Mouse (Mus musculus) ES-E14 (cell line): ENCODE measurements around the gene Smurf2. TPM values are rescaled to one million over a fixed set of nuclear protein-coding genes. Genes with fewer than 3 reads are reported as not detected.

Experiments
- DNase-seq: peaks from one replicate; pipeline ENCODE4 v3.0.0-alpha.2; 2013; ENCODE audit warnings: low read depth, low spot score
- H3K27ac ChIP-seq: 2 replicates; pipeline ENCODE4 v1.5.1; 2012; ENCODE audit warnings: low read depth, mild to moderate bottlenecking, low read length, moderate library complexity, mixed read lengths; ENCODE audit not compliant: poor library complexity, insufficient read depth, severe bottlenecking
- H3K36me3 ChIP-seq: 2 replicates; pipeline ENCODE4 v1.6.1; 2012; ENCODE audit warnings: mild to moderate bottlenecking, low read length, moderate library complexity, mixed read lengths; ENCODE audit not compliant: control insufficient read depth, poor library complexity, insufficient read depth, severe bottlenecking
- H3K4me1 ChIP-seq, 2 experiments: fragments of 150-350 bp in 1 of 2; sonication (generic) in 1 of 2; 2 replicates each; pipeline ENCODE4 v1.6.1; 2012; ENCODE audit warnings: low read length in 2 of 2, mild to moderate bottlenecking in 1 of 2, mixed read lengths in 1 of 2; ENCODE audit not compliant: control insufficient read depth in 2 of 2, insufficient read depth in 2 of 2, poor library complexity in 1 of 2
- H3K4me3 ChIP-seq, 2 experiments: fragments of 150-350 bp in 1 of 2; sonication (generic) in 1 of 2; 2 replicates each; pipeline ENCODE4 v1.5.1; 2012; ENCODE audit warnings: low read length in 2 of 2, low read depth in 1 of 2, mild to moderate bottlenecking in 1 of 2, mixed read lengths in 1 of 2; ENCODE audit not compliant: insufficient read depth in 1 of 2, poor library complexity in 1 of 2, severe bottlenecking in 1 of 2
- H3K9ac ChIP-seq: 2 replicates; pipeline ENCODE4 v1.6.1; 2012; ENCODE audit warnings: low read depth, mild to moderate bottlenecking, low read length, mixed read lengths; ENCODE audit not compliant: poor library complexity, insufficient read depth, severe bottlenecking
- H3K9me3 ChIP-seq: fragments of 150-350 bp; sonication (generic); 2 replicates; pipeline ENCODE4 v1.6.1; 2012; ENCODE audit warnings: low read depth, mild to moderate bottlenecking, low read length; ENCODE audit not compliant: control insufficient read depth, insufficient read depth
- CHD2 ChIP-seq: IDR thresholded peaks from 2 replicates; pipeline ENCODE4 v1.6.1; 2014; ENCODE audit warnings: mild to moderate bottlenecking, low read depth, low read length, inconsistent platforms
- HCFC1 ChIP-seq: IDR thresholded peaks from 2 replicates; pipeline ENCODE4 v1.6.1; 2012; ENCODE audit warnings: low read length, inconsistent platforms, borderline replicate concordance; ENCODE audit not compliant: insufficient read depth
- MAFK ChIP-seq: IDR thresholded peaks from 2 replicates; pipeline ENCODE4 v1.6.1; 2014; ENCODE audit warnings: mild to moderate bottlenecking, low read depth, low read length, inconsistent platforms; ENCODE audit not compliant: insufficient read depth
- ZC3H11A ChIP-seq: IDR thresholded peaks from 2 replicates; pipeline ENCODE4 v1.6.1; 2012; ENCODE audit warnings: low read depth, mild to moderate bottlenecking, inconsistent platforms, low read length, borderline replicate concordance
- ZNF384 ChIP-seq: IDR thresholded peaks from 2 replicates; pipeline ENCODE4 v1.6.1; 2012; ENCODE audit warnings: low read depth, low read length, inconsistent platforms
- in situ Hi-C, 2 experiments: fragments of 600-800 bp; cut with MboI; formaldehyde crosslinking; loops; one replicate each; pipeline ENCODE4 v1.15.1; 2025; ENCODE audit warnings: low sequenced_read_pairs in 2 of 2, inconsistent platforms in 1 of 2; ENCODE audit not compliant: unreplicated experiment in 2 of 2
- total RNA-seq: library from RNA; depleted of rRNA; stranded (reverse); fragments of 300-350 nt; gene quantifications from 2 replicates; pipeline ENCODE4 v1.2.3, GENCODE M21; 2012; rRNA removed

Smurf2 gene
- total RNA-seq = 19.9 and 25.3 TPM in 2 replicates

GRCm38 (mm10) chr11:106920551-106921379 lies at the start of gene Smurf2:
Gene Smurf2, minus strand, starts transcription at chr11:106920715.
- peak within 1 kb of the TSS; percentile 96 for H3K9ac ChIP-seq
- H3K4me1 ChIP-seq = peaks cover 0 to 4% of the 10 kb centered on the region in 2 experiments; a peak in 3 of 4 replicates
- no peaks in the 10 kb centered on the region for H3K9me3 ChIP-seq
- H3K27ac ChIP-seq = peak within 1 kb of the TSS; percentile 78
- in situ Hi-C loops = no loop called here
- H3K4me3 ChIP-seq = peak within 1 kb of the TSS; percentile 98
- DNase-seq = peak; percentile 53
- TF ChIP-seq CHD2 (no peak), MAFK (no peak), HCFC1 (no peak), ZC3H11A (no peak), ZNF384 (no peak)
- no peaks in the 10 kb centered on the region for H3K36me3 ChIP-seq

- Histone ChIP-seq H3K4me3 (no peak overlapping the region), H3K27ac (no peak overlapping the region), H3K9me3 (no peaks in the 10 kb centered on the region), H3K9ac (no peak overlapping the region), H3K36me3 (no peaks in the 10 kb centered on the region), H3K4me1 (no peaks in the 10 kb centered on the region)
- TF ChIP-seq ZC3H11A = no peak
- no peak for TF ChIP-seq MAFK
- no peak for TF ChIP-seq CHD2
- no peak for DNase-seq
- in situ Hi-C loops = loop anchor here in 1 of 2 experiments (10.0 kb wide), 1 partner anchor 125 kb away; no protein-coding TSS in a partner anchor
These were observed 49.3 kb upstream of the Smurf2 start for GRCm38 (mm10) chr11:106969798-106970197.

GRCm38 (mm10) chr11:106967630-106968029 lies 47.1 kb upstream of the Smurf2 start:
- Histone ChIP-seq H3K4me1 (no peaks in the 10 kb centered on the region), H3K36me3 (no peaks in the 10 kb centered on the region), H3K27ac (no peak overlapping the region), H3K9ac (no peak overlapping the region), H3K4me3 (no peak overlapping the region), H3K9me3 (no peaks in the 10 kb centered on the region)
- no peak for DNase-seq
- TF ChIP-seq ZC3H11A = no peak
- no peak for TF ChIP-seq CHD2
- TF ChIP-seq ZNF384 = no peak
- no peak for TF ChIP-seq MAFK
- TF ChIP-seq HCFC1 = no peak
- in situ Hi-C loops = no loop called here

GRCm38 (mm10) chr11:106965881-106966280 lies 45.4 kb upstream of the Smurf2 start:
- TF ChIP-seq HCFC1 (no peak), MAFK (no peak), CHD2 (no peak)
- peaks cover 0 to 2% of the 10 kb centered on the region in 2 experiments; a peak in 1 of 4 replicates for H3K4me1 ChIP-seq
- DNase-seq = no peak
- no peak overlapping the region for H3K27ac ChIP-seq
- no peak overlapping the region for H3K9ac ChIP-seq
- H3K4me3 ChIP-seq = no peak overlapping the region
- H3K36me3 ChIP-seq = no peaks in the 10 kb centered on the region
- H3K9me3 ChIP-seq = no peaks in the 10 kb centered on the region
- in situ Hi-C loops = no loop called here

- no peak overlapping the region for H3K27ac ChIP-seq
- TF ChIP-seq MAFK (no peak), HCFC1 (no peak), CHD2 (no peak), ZNF384 (no peak), ZC3H11A (no peak)
- H3K4me1 ChIP-seq = peaks cover 0 to 6% of the 10 kb centered on the region in 2 experiments; a peak in 1 of 4 replicates
- H3K9me3 ChIP-seq = no peaks in the 10 kb centered on the region
- H3K36me3 ChIP-seq = no peaks in the 10 kb centered on the region
- no peak overlapping the region for H3K4me3 ChIP-seq
- in situ Hi-C loops = no loop called here
- H3K9ac ChIP-seq = no peak overlapping the region
- DNase-seq = no peak
These were observed 41.8 kb upstream of the Smurf2 start for GRCm38 (mm10) chr11:106962310-106962709.
